Mouse (Mus musculus) testis, adult 2 months (tissue): ENCODE results near the gene Cacna1d.

Experiments used
- CTCF ChIP-seq: fragments of 200-500 bp; IDR thresholded peaks from 2 replicates; pipeline ENCODE4 v1.5.1; 2012; ENCODE audit warnings: low read depth, mild to moderate bottlenecking, inconsistent platforms, low read length, moderate library complexity; ENCODE audit not compliant: control insufficient read depth, insufficient read depth, insufficient replicate concordance
- POLR2A ChIP-seq: fragments of 200-500 bp; IDR thresholded peaks from 2 replicates; pipeline ENCODE4 v1.6.1; 2012; ENCODE audit warnings: low read depth, mild to moderate bottlenecking, inconsistent platforms, low read length, moderate library complexity; ENCODE audit not compliant: control insufficient read depth

DNA sequence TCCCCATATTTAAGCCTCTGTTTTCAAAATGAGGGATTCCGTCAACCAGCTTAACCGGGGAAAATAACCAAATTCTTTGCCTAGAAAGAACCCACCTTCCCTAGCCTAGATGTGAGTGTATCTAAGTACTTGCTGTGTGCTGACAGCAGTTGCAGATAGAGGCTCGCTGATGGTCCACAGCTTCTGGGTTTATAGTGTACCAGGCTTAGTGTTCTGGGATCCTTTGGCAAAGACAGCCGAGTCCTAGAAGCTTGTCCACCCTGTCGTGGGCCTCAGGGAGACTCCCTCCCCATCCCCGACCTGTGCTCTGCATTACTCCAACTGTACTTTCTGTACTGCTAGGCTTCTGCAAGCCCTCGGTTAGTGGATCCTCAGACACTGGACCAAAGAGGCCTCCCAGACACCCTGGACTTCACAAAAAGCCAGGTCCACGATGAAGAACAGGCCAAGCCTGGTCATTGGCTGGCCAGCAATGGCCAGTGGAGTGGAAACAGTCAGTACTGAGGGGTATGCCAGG lies 445.5 kb downstream of the Cacna1d start:
- TF ChIP-seq CTCF = no peak
- no peak for TF ChIP-seq POLR2A
